Mouse (Mus musculus) telencephalon, adult 2 months (tissue): ENCODE results near the gene Wdr11.

Source experiments
- DNase-seq: peaks from one replicate; pipeline ENCODE4 v3.0.0-alpha.2; 2011; ENCODE audit warnings: low read depth, low spot score

The Wdr11 gene

DNA sequence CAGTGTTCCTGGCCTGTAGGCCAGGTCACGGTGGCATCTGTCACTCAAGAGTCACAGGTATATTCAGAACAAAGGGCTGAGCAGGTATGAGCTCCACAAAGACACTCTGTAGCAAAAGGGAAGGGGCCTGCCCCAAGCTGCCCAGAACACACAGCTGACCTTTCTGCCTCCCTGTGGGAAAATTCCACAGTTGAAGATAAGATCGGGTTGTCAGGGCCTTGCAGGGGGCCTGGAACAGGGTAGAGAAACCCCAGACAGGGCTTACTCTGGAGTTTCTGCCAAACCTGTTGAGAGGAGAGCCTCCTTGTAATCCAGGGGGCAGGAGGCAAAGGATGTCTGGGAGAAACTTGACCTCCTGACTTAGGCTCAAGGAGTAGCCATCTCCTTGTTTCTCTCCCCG is 90.9 kb downstream of the Wdr11 start:
- DNase-seq, result no peak

DNA sequence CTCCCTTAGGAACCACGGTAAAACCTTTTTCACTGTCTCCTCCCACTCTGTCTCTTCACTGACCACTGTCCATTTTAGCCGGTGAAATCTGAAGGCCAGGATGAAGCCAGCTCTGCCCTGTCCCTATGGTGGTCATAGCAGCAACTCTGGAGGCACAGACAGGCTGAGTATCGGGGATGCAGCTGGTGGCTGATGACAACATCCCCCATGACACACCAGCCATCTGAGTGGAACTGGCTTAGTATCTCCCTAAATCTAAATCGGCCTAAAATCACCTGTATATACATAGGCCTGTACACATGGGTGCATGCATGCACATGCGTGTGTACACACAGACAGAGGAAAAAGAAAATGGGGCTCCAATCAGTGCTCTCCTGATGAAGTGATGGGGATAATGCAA is 93.7 kb downstream of the Wdr11 start:
- DNase-seq, result no peak
